Mouse (Mus musculus) telencephalon, adult 2 months (tissue): ENCODE results near the gene Olfr780.
"Not testable (repeated sequence)": the region's sequence is repeated elsewhere in the genome, so short reads cannot be mapped to it uniquely, and the experiment has no call there.

Experiments used
- DNase-seq: peaks from one replicate; pipeline ENCODE4 v3.0.0-alpha.2; 2011; ENCODE audit warnings: low read depth, low spot score

Gene Olfr780

GRCm38 (mm10) chr10:129317817-129318216 is at the start of gene Olfr780:
TSS of gene Olfr780 (plus strand) at chr10:129318117.
- no peak for DNase-seq

- DNase-seq, result no peak
Observed at GRCm38 (mm10) chr10:129271081-129271535, 46.8 kb upstream of the Olfr780 start, which contains the start of gene Olfr777. TSS of gene Olfr777 (minus strand) at chr10:129271485.

- DNase-seq, result not testable (repeated sequence)
Observed at GRCm38 (mm10) chr10:129312973-129313372, 4.9 kb upstream of the Olfr780 start.

- DNase-seq, result not testable (repeated sequence)
Observed at GRCm38 (mm10) chr10:129313521-129313920, 4.4 kb upstream of the Olfr780 start.

GRCm38 (mm10) chr10:129328554-129328953 is 10.6 kb downstream of the Olfr780 start, which contains the start of gene Olfr781:
TSS of gene Olfr781 (plus strand) at chr10:129328854.
- no peak for DNase-seq

DNA sequence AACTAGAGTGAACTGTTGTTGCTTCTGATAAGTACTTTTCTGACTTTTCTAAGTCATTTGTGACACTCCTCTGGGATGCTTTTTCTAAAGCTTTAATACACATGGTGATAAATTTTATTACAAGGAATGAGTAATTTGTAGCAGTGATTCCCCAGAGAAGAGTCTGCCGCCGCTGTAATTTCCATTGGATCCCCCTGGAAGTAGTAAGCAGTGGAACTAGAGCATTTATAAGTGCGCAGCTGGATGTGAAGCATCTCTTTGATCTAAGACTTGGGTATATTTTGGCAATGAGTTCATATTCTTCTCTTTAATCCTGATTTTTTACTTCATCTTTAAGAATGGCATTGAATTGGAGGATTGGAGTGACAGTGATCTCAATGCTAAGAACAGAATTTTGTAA is 30.6 kb downstream of the Olfr780 start, which contains the start of gene Olfr782:
Gene Olfr782, plus strand, starts transcription at position 301 of the 400 bp plus-strand sequence.
- no peak for DNase-seq

GRCm38 (mm10) chr10:129352475-129352874 is 34.6 kb downstream of the Olfr780 start:
- not testable (repeated sequence) for DNase-seq

GRCm38 (mm10) chr10:129356496-129356895 is 38.6 kb downstream of the Olfr780 start:
- not testable (repeated sequence) for DNase-seq

DNA sequence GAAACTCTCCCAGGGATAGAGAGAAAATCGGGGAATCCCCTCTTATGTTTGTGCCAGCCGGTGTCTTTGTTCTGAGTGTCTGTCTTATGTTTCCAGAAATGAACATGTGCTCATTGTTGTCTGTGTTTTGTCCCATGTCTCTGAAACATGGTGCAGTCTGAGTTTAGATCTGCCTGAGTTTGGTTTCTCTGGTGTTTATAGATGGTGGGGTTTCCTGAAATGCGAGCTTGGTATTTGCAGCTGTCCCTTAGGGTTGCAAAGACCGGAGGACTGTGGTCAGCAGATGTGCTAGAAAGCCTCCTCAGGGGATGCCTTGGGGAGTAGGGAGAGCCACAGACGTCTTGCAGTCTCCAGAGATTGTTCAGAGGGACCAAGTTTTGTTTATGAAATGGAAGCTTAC is 39.4 kb downstream of the Olfr780 start:
- no peak for DNase-seq
